8 mouse cellular contexts compared by ENCODE assay signal in genomic region chr7:57590451-57591248, GRCm38 (mm10).
DNase-seq lines count a peak whose midpoint lies in the region; ATAC-seq and TF ChIP-seq lines count a peak whose summit lies in the region.

No protein-coding gene starts in this region.

- intact Hi-C loops in heart, postnatal 25 days (cut with DNase I) = no loop called here
- intact Hi-C loops in left cerebral cortex, postnatal 4 days (cut with DNase I) = loop anchor here (10.0 kb wide), 2 partner anchors 214 to 804 kb away; no protein-coding TSS in a partner anchor

- no peaks in the 10 kb centered on the region for H3K27me3 ChIP-seq in cerebellum, adult 2 months (ENCODE audit: control insufficient read depth, insufficient read depth, low read length)
- no peaks in the 10 kb centered on the region for H3K27me3 ChIP-seq in forebrain, postnatal 0 days (ENCODE audit: insufficient read depth, low read length)
- peaks cover 28% of the 10 kb centered on the region for H3K27me3 ChIP-seq in intestine, embryonic 15.5 days (replicated peaks)

- peak; percentile 81 for DNase-seq in heart, adult 11 months
- DNase-seq in heart, postnatal 25 days (ENCODE audit: low spot score) = no peak
- DNase-seq in cerebellum, adult 2 months = peak; percentile 88 to 90
- DNase-seq in forebrain, postnatal 0 days = peak; percentile 92
- DNase-seq in left cerebral cortex, postnatal 4 days = peak; percentile 91
- DNase-seq in naive thymus-derived CD4-positive, alpha-beta T cell, adult 2 months (ENCODE audit: low read depth) = peak; percentile 2
- peak; percentile 68 for DNase-seq in testis, postnatal 10 days (ENCODE audit: low spot score)

- H3K4me2 ChIP-seq in forebrain, postnatal 0 days (ENCODE audit: low read depth) = peak overlapping the region; percentile 80
- H3K4me2 ChIP-seq in intestine, embryonic 15.5 days (replicated peaks) = peak overlapping the region; percentile 96

- WGBS in cerebellum, adult 2 months = under 1% methylated on average over 59 of the region's 74 CpGs
- WGBS in forebrain, postnatal 0 days = under 1% methylated on average over 52 of the region's 74 CpGs
- WGBS in intestine, embryonic 15.5 days = under 1% methylated on average over 56 of the region's 74 CpGs

- H3K9me3 ChIP-seq in forebrain, postnatal 0 days (ENCODE audit: low read length) = no peaks in the 10 kb centered on the region
- no peaks in the 10 kb centered on the region for H3K9me3 ChIP-seq in intestine, embryonic 15.5 days

- H3K4me1 ChIP-seq in cerebellum, adult 2 months (ENCODE audit: control insufficient read depth, insufficient read depth, low read length) = peaks cover 3% of the 10 kb centered on the region; the same call in 1 of the 2 replicates
- H3K4me1 ChIP-seq in forebrain, postnatal 0 days (ENCODE audit: insufficient read depth) = 0 out of 2 replicates have a peak, but pooled peaks cover 13% of the 10 kb centered on the region
- peaks cover 13% of the 10 kb centered on the region for H3K4me1 ChIP-seq in intestine, embryonic 15.5 days (replicated peaks)

- peak overlapping the region; percentile 84 for H3K4me3 ChIP-seq in cerebellum, adult 2 months (replicated peaks; ENCODE audit: insufficient read depth, low read depth, low read length)
- H3K4me3 ChIP-seq in forebrain, postnatal 0 days (ENCODE audit: low read depth, low read length) = peak overlapping the region; percentile 91
- H3K4me3 ChIP-seq in intestine, embryonic 15.5 days (replicated peaks) = peak overlapping the region; percentile 68

- TF ChIP-seq POLR2A in cerebellum, adult 2 months (IDR thresholded peaks at IDR 0.05; ENCODE audit: borderline replicate concordance, insufficient read depth, low read length) = peak; percentile 50

- peak overlapping the region; percentile 94 for H3K27ac ChIP-seq in cerebellum, adult 2 months (ENCODE audit: insufficient read depth, low read length)
- H3K27ac ChIP-seq in forebrain, postnatal 0 days (ENCODE audit: low read depth, low read length) = peak overlapping the region; percentile 95
- no peak overlapping the region for H3K27ac ChIP-seq in intestine, embryonic 15.5 days

- peak overlapping the region; percentile 93 for H3K9ac ChIP-seq in forebrain, postnatal 0 days
- H3K9ac ChIP-seq in intestine, embryonic 15.5 days = peak overlapping the region; percentile 46

- TF ChIP-seq CTCF in cerebellum, adult 2 months (IDR thresholded peaks at IDR 0.05; ENCODE audit: borderline replicate concordance, insufficient read depth, low read depth, low read length) = no peak
- 0 out of 2 replicates have a peak, but pooled peaks have one; percentile 9 for TF ChIP-seq CTCF in forebrain, postnatal 0 days (IDR thresholded peaks at IDR 0.05; ENCODE audit: low read depth)

- peak; percentile 91 for ATAC-seq in forebrain, postnatal 0 days
- ATAC-seq in intestine, embryonic 15.5 days = peak; percentile 97

- 0 out of 2 replicates have a peak, but pooled peaks cover 3% of the 10 kb centered on the region for H3K36me3 ChIP-seq in forebrain, postnatal 0 days (ENCODE audit: insufficient read depth)
- no peaks in the 10 kb centered on the region for H3K36me3 ChIP-seq in intestine, embryonic 15.5 days
